Comparison of ENCODE assay signal across 8 mouse cellular contexts in genomic region chr4:119223696-119224095, GRCm38 (mm10). TPM values are rescaled to one million over a fixed set of nuclear protein-coding genes. Genes with fewer than 3 reads are reported as not detected.
DNase-seq lines count a peak whose midpoint lies in the region; ATAC-seq lines count a peak whose summit lies in the region.
"Had no signal": no experiment of that assay in that cellular context is flagged by ENCODE, and none has a peak within 500 bp of the region (broad histone marks: within the 10 kb centered on the region; RNA-seq: fewer than 3 reads in every experiment).

No protein-coding gene starts in this region.

- H3K4me2 ChIP-seq in midbrain, embryonic 12.5 days (replicated peaks), result no peak overlapping the region
- H3K4me2 ChIP-seq in midbrain, embryonic 15.5 days, result no peak overlapping the region
- H3K4me2 ChIP-seq: heart, embryonic 15.5 days had no signal

- DNase-seq in Muller cell, postnatal 12 days (ENCODE audit: inconsistent ontology term), result peak; percentile 36
- peak; percentile 70 for DNase-seq in c-Kit-positive CD71-positive TER-119-negative erythroid progenitor cells, embryonic 14.5 days (ENCODE audit: low read depth)
- DNase-seq in kidney, postnatal 10 days, result peak; percentile 50
- peak; percentile 45 for DNase-seq in mesoderm, embryonic 11.5 days (ENCODE audit: low read depth, low spot score)
- DNase-seq in testis, postnatal 10 days (ENCODE audit: low spot score), result no peak

- no peak overlapping the region for H3K4me3 ChIP-seq in midbrain, embryonic 12.5 days
- H3K4me3 ChIP-seq in midbrain, embryonic 15.5 days, result no peak overlapping the region
- H3K4me3 ChIP-seq: heart, embryonic 15.5 days had no signal

- peaks cover 48% of the 10 kb centered on the region for H3K36me3 ChIP-seq in midbrain, embryonic 12.5 days
- H3K36me3 ChIP-seq in midbrain, embryonic 15.5 days (replicated peaks), result peaks cover 13% of the 10 kb centered on the region

- peak; percentile 38; the same call in 1 of the 2 replicates for ATAC-seq in midbrain, embryonic 12.5 days (ENCODE audit: low FRiP score, low read depth)
- ATAC-seq in midbrain, embryonic 15.5 days (replicated peaks), result no peak

- H3K4me1 ChIP-seq in midbrain, embryonic 12.5 days, result no peaks in the 10 kb centered on the region
- H3K4me1 ChIP-seq in midbrain, embryonic 15.5 days, result no peaks in the 10 kb centered on the region
- H3K4me1 ChIP-seq: heart, embryonic 15.5 days had no signal

- WGBS in midbrain, embryonic 12.5 days, result 68% methylated on average over 1 of the region's 1 CpGs
- WGBS in midbrain, embryonic 15.5 days, result 83% methylated on average over 1 of the region's 1 CpGs

- no peaks in the 10 kb centered on the region for H3K27me3 ChIP-seq in midbrain, embryonic 12.5 days
- H3K27me3 ChIP-seq in midbrain, embryonic 15.5 days (replicated peaks), result no peaks in the 10 kb centered on the region
- H3K27me3 ChIP-seq: heart, embryonic 15.5 days had no signal

- no peak overlapping the region for H3K27ac ChIP-seq in midbrain, embryonic 12.5 days (replicated peaks)
- H3K27ac ChIP-seq in midbrain, embryonic 15.5 days, result no peak overlapping the region
- H3K27ac ChIP-seq: heart, embryonic 15.5 days had no signal

- no peaks in the 10 kb centered on the region for H3K9me3 ChIP-seq in midbrain, embryonic 12.5 days
- no peaks in the 10 kb centered on the region for H3K9me3 ChIP-seq in midbrain, embryonic 15.5 days
- H3K9me3 ChIP-seq: heart, embryonic 15.5 days had no signal

- no peak overlapping the region for H3K9ac ChIP-seq in midbrain, embryonic 12.5 days (replicated peaks)
- no peak overlapping the region for H3K9ac ChIP-seq in midbrain, embryonic 15.5 days
- H3K9ac ChIP-seq: heart, embryonic 15.5 days had no signal

RNA-seq across cellular contexts. Expression of gene Tmem269, which starts 5.7 kb away (rescaled TPM):
- polyA plus RNA-seq in midbrain, embryonic 12.5 days (2016; fragmentation: Nextera tagmentation; extraction: Ambion mirVana), result 0.20 TPM in 1 of 2 replicates, not detected in the other
- polyA plus RNA-seq in midbrain, embryonic 15.5 days (2015; fragmentation: Nextera tagmentation; extraction: Ambion mirVana), result 0.26 and 0.27 TPM in 2 replicates

RNA-seq across cellular contexts. Expression of gene AU022252, which starts 8.8 kb away (rescaled TPM):
- 34.4 and 39.5 TPM in 2 replicates for polyA plus RNA-seq in midbrain, embryonic 12.5 days (2016; fragmentation: Nextera tagmentation; extraction: Ambion mirVana)
- 26.8 and 31.0 TPM in 2 replicates for polyA plus RNA-seq in midbrain, embryonic 15.5 days (2015; fragmentation: Nextera tagmentation; extraction: Ambion mirVana)

RNA-seq across cellular contexts. Expression of gene P3h1, which starts 9.0 kb away (rescaled TPM):
- 14.6 and 17.7 TPM in 2 replicates for polyA plus RNA-seq in midbrain, embryonic 12.5 days (2016; fragmentation: Nextera tagmentation; extraction: Ambion mirVana)
- 10.2 and 11.1 TPM in 2 replicates for polyA plus RNA-seq in midbrain, embryonic 15.5 days (2015; fragmentation: Nextera tagmentation; extraction: Ambion mirVana)

RNA-seq across cellular contexts. Expression of gene Svbp, which starts 28.6 kb away (rescaled TPM):
- 168 and 190 TPM in 2 replicates for polyA plus RNA-seq in midbrain, embryonic 12.5 days (2016; fragmentation: Nextera tagmentation; extraction: Ambion mirVana)
- 237 and 238 TPM in 2 replicates for polyA plus RNA-seq in midbrain, embryonic 15.5 days (2015; fragmentation: Nextera tagmentation; extraction: Ambion mirVana)

RNA-seq across cellular contexts. Expression of gene Cldn19, which starts 31.5 kb away (rescaled TPM):
- polyA plus RNA-seq in midbrain, embryonic 12.5 days (2016; fragmentation: Nextera tagmentation; extraction: Ambion mirVana), result 0.10 and 0.22 TPM in 2 replicates
- polyA plus RNA-seq in midbrain, embryonic 15.5 days (2015; fragmentation: Nextera tagmentation; extraction: Ambion mirVana), result 0.63 and 0.89 TPM in 2 replicates
- polyA plus RNA-seq: heart, embryonic 15.5 days had no signal
